Mouse (Mus musculus): ENCODE results near the gene S1pr2. TPM values are rescaled to one million over a fixed set of nuclear protein-coding genes. Genes with fewer than 3 reads are reported as not detected.
A peak's percentile ranks its signal among the peaks of the same experiment; 100 is the strongest.

Gene S1pr2
- polyA plus RNA-seq, 1 experiment, result 0.02 TPM

DNA sequence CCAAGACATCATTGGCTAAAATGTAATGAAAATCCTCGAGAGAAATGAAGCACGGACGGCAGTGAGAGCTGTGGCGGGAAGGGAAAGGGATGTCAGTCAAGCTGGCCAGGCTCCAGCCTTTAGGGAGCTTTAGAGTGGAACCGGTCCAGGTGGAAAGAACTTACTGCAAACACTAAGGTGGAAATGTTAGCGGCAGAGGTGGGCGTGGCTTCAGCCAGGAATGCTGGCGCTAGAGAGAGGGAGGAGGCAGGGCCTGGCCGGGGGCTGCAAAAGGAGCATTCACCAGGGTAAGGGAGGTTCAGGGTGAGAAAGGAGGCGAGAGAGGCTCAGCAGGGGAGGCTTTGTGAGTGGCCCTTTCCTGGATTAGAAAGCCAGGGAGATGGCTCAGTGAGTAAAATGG, 14.3 kb upstream of the S1pr2 start:
- no peaks in the 10 kb centered on the region for H3K36me3 ChIP-seq (ENCODE audit: control insufficient read depth)
- H3K27me3 ChIP-seq (ENCODE audit: control insufficient read depth), result no peaks in the 10 kb centered on the region; the same call in none of the 2 replicates
- no peak for TF ChIP-seq GATA1 (IDR thresholded peaks at IDR 0.05; ENCODE audit: low read length)
- TF ChIP-seq TAL1 (IDR thresholded peaks at IDR 0.05; ENCODE audit: low read length), result no peak
- no peak overlapping the region for H3K4me3 ChIP-seq (replicated peaks)
- peaks cover 6% of the 10 kb centered on the region for H3K4me1 ChIP-seq (ENCODE audit: control insufficient read depth)
- no peaks in the 10 kb centered on the region for H3K9me3 ChIP-seq (ENCODE audit: control insufficient read depth, low read length)

DNA sequence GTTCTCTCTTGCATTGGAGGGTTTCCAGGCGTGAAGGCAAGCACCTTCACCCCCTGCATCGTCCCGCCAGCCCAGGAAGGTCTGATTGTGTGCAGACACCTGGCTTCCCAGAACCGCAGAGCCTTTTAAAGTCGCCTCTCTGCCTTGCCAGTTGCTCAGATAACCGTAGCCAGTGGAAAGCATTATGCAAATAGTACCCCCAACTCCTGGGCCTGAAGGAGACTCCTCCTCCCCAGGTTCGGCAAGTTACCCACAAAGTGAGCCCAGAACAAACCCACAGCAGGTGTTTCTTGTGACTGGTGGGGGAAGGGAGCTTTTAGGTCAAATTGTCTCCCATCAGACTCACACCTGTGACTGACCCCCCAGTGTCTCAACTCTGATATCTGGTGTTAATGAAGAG, 11.4 kb upstream of the S1pr2 start:
- Histone ChIP-seq H3K27me3 (ENCODE audit: control insufficient read depth) (no peaks in the 10 kb centered on the region; the same call in none of the 2 replicates), H3K36me3 (ENCODE audit: control insufficient read depth) (no peaks in the 10 kb centered on the region), H3K4me3 (replicated peaks) (no peak overlapping the region), H3K9me3 (ENCODE audit: control insufficient read depth, low read length) (no peaks in the 10 kb centered on the region), H3K4me1 (ENCODE audit: control insufficient read depth) (peaks cover 3% of the 10 kb centered on the region)
- TF ChIP-seq GATA1 (IDR thresholded peaks at IDR 0.05; ENCODE audit: low read length), result no peak
- no peak for TF ChIP-seq TAL1 (IDR thresholded peaks at IDR 0.05; ENCODE audit: low read length)

GRCm38 (mm10) chr9:20986952-20987686, 10.5 kb upstream of the S1pr2 start:
- H3K36me3 ChIP-seq (ENCODE audit: control insufficient read depth), result no peaks in the 10 kb centered on the region
- H3K4me3 ChIP-seq (replicated peaks), result no peak overlapping the region
- H3K9me3 ChIP-seq (ENCODE audit: control insufficient read depth, low read length), result no peaks in the 10 kb centered on the region
- H3K4me1 ChIP-seq (ENCODE audit: control insufficient read depth), result peaks cover 3% of the 10 kb centered on the region
- TF ChIP-seq TAL1 (IDR thresholded peaks at IDR 0.05; ENCODE audit: low read length) (no peak), GATA1 (IDR thresholded peaks at IDR 0.05; ENCODE audit: low read length) (no peak)
- H3K27me3 ChIP-seq (ENCODE audit: control insufficient read depth), result peaks cover 1% of the 10 kb centered on the region

GRCm38 (mm10) chr9:20983169-20983568, 6.6 kb upstream of the S1pr2 start:
- Histone ChIP-seq H3K4me1 (ENCODE audit: control insufficient read depth) (no peaks in the 10 kb centered on the region; the same call in 1 of the 2 replicates), H3K9me3 (ENCODE audit: control insufficient read depth, low read length) (no peaks in the 10 kb centered on the region), H3K36me3 (ENCODE audit: control insufficient read depth) (no peaks in the 10 kb centered on the region), H3K4me3 (replicated peaks) (no peak overlapping the region), H3K27me3 (ENCODE audit: control insufficient read depth) (peaks cover 3% of the 10 kb centered on the region)
- TF ChIP-seq GATA1 (IDR thresholded peaks at IDR 0.05; ENCODE audit: low read length), result no peak
- no peak for TF ChIP-seq TAL1 (IDR thresholded peaks at IDR 0.05; ENCODE audit: low read length)

DNA sequence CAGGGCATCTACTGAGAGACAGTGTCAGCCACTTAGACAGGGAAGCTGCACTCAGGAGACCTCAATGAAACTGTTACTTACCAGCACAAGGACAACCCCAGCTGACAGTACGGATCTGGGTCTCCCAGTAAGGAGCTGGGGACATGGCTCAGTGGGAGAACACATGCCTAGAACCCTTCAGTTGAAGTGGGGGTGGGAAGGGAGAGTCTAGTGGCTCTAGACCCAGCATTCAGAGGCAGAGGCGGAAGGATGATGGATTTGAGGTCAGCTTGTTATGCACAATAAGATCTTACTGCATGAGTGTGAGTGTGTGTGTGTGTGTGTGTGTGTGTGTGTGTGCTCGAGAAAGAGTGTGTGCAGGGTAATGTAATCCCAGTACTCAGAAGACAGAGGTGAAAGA, 5.6 kb upstream of the S1pr2 start:
- H3K27me3 ChIP-seq (ENCODE audit: control insufficient read depth), result peaks cover 3% of the 10 kb centered on the region; the same call in 1 of the 2 replicates
- H3K36me3 ChIP-seq (ENCODE audit: control insufficient read depth), result no peaks in the 10 kb centered on the region
- peaks cover 2% of the 10 kb centered on the region for H3K4me1 ChIP-seq (ENCODE audit: control insufficient read depth)
- no peaks in the 10 kb centered on the region for H3K9me3 ChIP-seq (ENCODE audit: control insufficient read depth, low read length)
- TF ChIP-seq GATA1 (IDR thresholded peaks at IDR 0.05; ENCODE audit: low read length) (no peak), TAL1 (IDR thresholded peaks at IDR 0.05; ENCODE audit: low read length) (no peak)
- H3K4me3 ChIP-seq (replicated peaks), result no peak overlapping the region

DNA sequence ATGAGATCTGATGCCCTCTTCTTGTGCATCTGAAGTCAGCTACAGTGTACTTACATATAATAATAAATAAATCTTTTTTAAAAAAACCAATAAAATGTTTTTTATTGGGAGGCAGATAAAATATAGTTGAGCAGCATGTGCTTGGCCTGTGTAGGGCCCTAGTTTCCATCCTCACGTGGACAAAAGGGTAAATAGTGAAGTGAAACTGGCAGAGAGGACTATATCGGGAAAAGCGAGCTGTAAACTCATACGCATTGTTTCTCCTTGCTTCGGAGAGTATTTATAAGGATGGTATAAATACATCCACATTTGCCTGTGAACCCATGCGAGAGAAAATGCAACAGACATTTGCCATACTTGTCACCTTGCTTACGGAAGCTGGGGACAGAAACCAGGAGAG, 3.2 kb upstream of the S1pr2 start:
- Histone ChIP-seq H3K9me3 (ENCODE audit: control insufficient read depth, low read length) (no peaks in the 10 kb centered on the region), H3K36me3 (ENCODE audit: control insufficient read depth) (no peaks in the 10 kb centered on the region), H3K27me3 (ENCODE audit: control insufficient read depth) (peaks cover 20% of the 10 kb centered on the region), H3K4me1 (ENCODE audit: control insufficient read depth) (peaks cover 25% of the 10 kb centered on the region), H3K4me3 (replicated peaks) (no peak overlapping the region)
- TF ChIP-seq TAL1 (IDR thresholded peaks at IDR 0.05; ENCODE audit: low read length) (no peak), GATA1 (IDR thresholded peaks at IDR 0.05; ENCODE audit: low read length) (no peak)

GRCm38 (mm10) chr9:20979181-20979580, 2.6 kb upstream of the S1pr2 start:
- H3K4me3 ChIP-seq (replicated peaks), result no peak overlapping the region
- TF ChIP-seq GATA1 (IDR thresholded peaks at IDR 0.05; ENCODE audit: low read length) (no peak), TAL1 (IDR thresholded peaks at IDR 0.05; ENCODE audit: low read length) (no peak)
- peaks cover 25% of the 10 kb centered on the region for H3K4me1 ChIP-seq (ENCODE audit: control insufficient read depth)
- H3K9me3 ChIP-seq (ENCODE audit: control insufficient read depth, low read length), result no peaks in the 10 kb centered on the region
- H3K27me3 ChIP-seq (ENCODE audit: control insufficient read depth), result peaks cover 24% of the 10 kb centered on the region
- H3K36me3 ChIP-seq (ENCODE audit: control insufficient read depth), result no peaks in the 10 kb centered on the region

GRCm38 (mm10) chr9:20978409-20979095, 2.0 kb upstream of the S1pr2 start:
- no peaks in the 10 kb centered on the region for H3K9me3 ChIP-seq (ENCODE audit: control insufficient read depth, low read length)
- peaks cover 25% of the 10 kb centered on the region for H3K27me3 ChIP-seq (ENCODE audit: control insufficient read depth)
- H3K4me3 ChIP-seq (replicated peaks), result no peak overlapping the region
- TF ChIP-seq TAL1 (IDR thresholded peaks at IDR 0.05; ENCODE audit: low read length), result no peak
- no peak for TF ChIP-seq GATA1 (IDR thresholded peaks at IDR 0.05; ENCODE audit: low read length)
- H3K36me3 ChIP-seq (ENCODE audit: control insufficient read depth), result no peaks in the 10 kb centered on the region
- H3K4me1 ChIP-seq (ENCODE audit: control insufficient read depth), result peaks cover 25% of the 10 kb centered on the region

DNA sequence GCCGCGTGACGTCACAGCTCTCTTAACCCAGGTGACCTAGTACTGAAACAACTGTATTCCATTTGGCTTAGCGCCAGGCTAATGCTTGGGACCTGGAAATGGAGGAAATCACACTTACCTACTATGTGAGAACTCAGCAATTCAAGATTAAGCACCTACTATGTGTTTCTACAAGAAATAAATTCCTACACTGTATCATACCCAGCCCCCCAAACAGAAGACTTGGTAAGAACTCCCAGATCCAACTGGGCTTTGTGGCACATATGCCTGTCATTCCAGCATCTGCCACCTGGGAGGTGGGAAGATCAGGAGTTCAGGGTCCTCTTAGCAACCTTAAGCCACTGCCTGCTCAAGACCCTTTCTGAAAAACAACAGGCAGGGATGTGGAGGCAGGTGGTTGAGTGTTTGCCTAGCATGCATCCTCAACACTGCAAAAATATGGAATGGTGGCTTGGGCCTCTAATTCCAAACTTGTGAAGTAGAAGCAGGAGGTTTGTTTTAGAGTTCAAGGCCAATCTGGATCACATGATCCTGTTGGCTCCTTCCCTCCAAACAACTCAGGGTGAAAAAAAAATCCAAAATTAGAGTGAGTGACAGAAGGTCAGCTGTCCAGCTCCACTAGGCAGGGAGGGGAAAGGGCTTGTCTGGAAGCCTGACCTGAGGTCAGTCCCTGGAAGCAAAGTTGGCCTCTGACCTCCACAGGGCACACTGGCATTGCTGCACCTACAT, 544 bp upstream of the S1pr2 start:
- Histone ChIP-seq H3K27me3 (ENCODE audit: control insufficient read depth) (peaks cover 28% of the 10 kb centered on the region), H3K4me3 (replicated peaks) (peak overlapping the region; percentile 71), H3K9me3 (ENCODE audit: control insufficient read depth, low read length) (no peaks in the 10 kb centered on the region), H3K36me3 (ENCODE audit: control insufficient read depth) (no peaks in the 10 kb centered on the region), H3K4me1 (ENCODE audit: control insufficient read depth) (peaks cover 25% of the 10 kb centered on the region)
- TF ChIP-seq TAL1 (IDR thresholded peaks at IDR 0.05; ENCODE audit: low read length) (no peak), GATA1 (IDR thresholded peaks at IDR 0.05; ENCODE audit: low read length) (no peak)

Data from erythroblast, embryonic 14.5 days (primary cell).